Mouse (Mus musculus) brain, embryonic 14.5 days (tissue): ENCODE results near the gene Rpp25l.

Experiments
- CTCF ChIP-seq: fragments of 200-500 bp; IDR thresholded peaks from 2 replicates; pipeline ENCODE4 v1.5.1; 2012; ENCODE audit warnings: inconsistent platforms, mild to moderate bottlenecking, moderate library complexity, borderline replicate concordance; ENCODE audit not compliant: insufficient read depth, insufficient read length; ENCODE audit errors: extremely low read depth
- POLR2A ChIP-seq: fragments of 200-500 bp; IDR thresholded peaks from 2 replicates; pipeline ENCODE4 v1.6.1; 2012; ENCODE audit warnings: mild to moderate bottlenecking, inconsistent platforms, borderline replicate concordance; ENCODE audit not compliant: poor library complexity, insufficient read depth, insufficient read length, severe bottlenecking; ENCODE audit errors: extremely low read depth

GRCm38 (mm10) chr4:41731052-41731765 lies 17.9 kb upstream of the Rpp25l start, which contains the start of gene Arid3c:
- TF ChIP-seq CTCF (no peak), POLR2A (no peak)
